Comparison of ENCODE assay signal across 14 mouse cellular contexts in genomic region chr7:96890035-96890621, GRCm38 (mm10).
A peak's percentile ranks its signal among the peaks of the same experiment; 100 is the strongest.
DNase-seq lines count a peak whose midpoint lies in the region; ATAC-seq lines count a peak whose summit lies in the region.
"Had no signal": no experiment of that assay in that cellular context is flagged by ENCODE, and none has a peak within 500 bp of the region (broad histone marks: within the 10 kb centered on the region; RNA-seq: fewer than 3 reads in every experiment).

No protein-coding gene starts in this region.

- no peaks in the 10 kb centered on the region for H3K9me3 ChIP-seq in kidney, embryonic 15.5 days (replicated peaks)
- H3K9me3 ChIP-seq in hindbrain, embryonic 13.5 days, result no peaks in the 10 kb centered on the region
- H3K9me3 ChIP-seq in midbrain, embryonic 12.5 days, result no peaks in the 10 kb centered on the region
- H3K9me3 ChIP-seq: embryonic facial prominence, embryonic 15.5 days had no signal

- no peak overlapping the region for H3K9ac ChIP-seq in kidney, embryonic 15.5 days
- no peak overlapping the region for H3K9ac ChIP-seq in hindbrain, embryonic 13.5 days
- no peak overlapping the region for H3K9ac ChIP-seq in midbrain, embryonic 12.5 days (replicated peaks)
- H3K9ac ChIP-seq: embryonic facial prominence, embryonic 15.5 days had no signal

- no peaks in the 10 kb centered on the region for H3K27me3 ChIP-seq in kidney, embryonic 15.5 days
- no peaks in the 10 kb centered on the region for H3K27me3 ChIP-seq in hindbrain, embryonic 13.5 days
- no peaks in the 10 kb centered on the region for H3K27me3 ChIP-seq in midbrain, embryonic 12.5 days
- H3K27me3 ChIP-seq: embryonic facial prominence, embryonic 15.5 days had no signal

- ATAC-seq in kidney, embryonic 15.5 days (replicated peaks; ENCODE audit: low FRiP score), result peak; percentile 46
- peak; percentile 59 for ATAC-seq in hindbrain, embryonic 13.5 days (ENCODE audit: low FRiP score)
- ATAC-seq in midbrain, embryonic 12.5 days (ENCODE audit: low FRiP score, low read depth), result peak; percentile 69; the same call in 1 of the 2 replicates

- peak overlapping the region; percentile 14 for H3K27ac ChIP-seq in kidney, embryonic 15.5 days
- peak overlapping the region; percentile 71 for H3K27ac ChIP-seq in hindbrain, embryonic 13.5 days
- H3K27ac ChIP-seq in midbrain, embryonic 12.5 days (replicated peaks), result peak overlapping the region; percentile 50
- H3K27ac ChIP-seq: embryonic facial prominence, embryonic 15.5 days had no signal

- H3K4me3 ChIP-seq in kidney, embryonic 15.5 days (replicated peaks), result no peak overlapping the region
- no peak overlapping the region for H3K4me3 ChIP-seq in hindbrain, embryonic 13.5 days
- H3K4me3 ChIP-seq in midbrain, embryonic 12.5 days, result no peak overlapping the region
- H3K4me3 ChIP-seq: embryonic facial prominence, embryonic 15.5 days had no signal

- intact Hi-C loops in gastrocnemius, postnatal 36 days (cut with DNase I), result no loop called here

- H3K36me3 ChIP-seq in kidney, embryonic 15.5 days, result peaks cover 42% of the 10 kb centered on the region
- peaks cover 32% of the 10 kb centered on the region for H3K36me3 ChIP-seq in hindbrain, embryonic 13.5 days
- H3K36me3 ChIP-seq in midbrain, embryonic 12.5 days, result peaks cover 42% of the 10 kb centered on the region

- WGBS in kidney, embryonic 15.5 days, result 22% methylated on average over 7 of the region's 7 CpGs
- WGBS in hindbrain, embryonic 13.5 days, result 22% methylated on average over 7 of the region's 7 CpGs
- 36% methylated on average over 7 of the region's 7 CpGs for WGBS in midbrain, embryonic 12.5 days

- no peak overlapping the region for H3K4me2 ChIP-seq in kidney, embryonic 15.5 days
- H3K4me2 ChIP-seq in hindbrain, embryonic 13.5 days, result no peak overlapping the region
- H3K4me2 ChIP-seq in midbrain, embryonic 12.5 days (replicated peaks), result no peak overlapping the region
- H3K4me2 ChIP-seq: embryonic facial prominence, embryonic 15.5 days had no signal

- H3K4me1 ChIP-seq in kidney, embryonic 15.5 days, result peaks cover 16% of the 10 kb centered on the region
- H3K4me1 ChIP-seq in hindbrain, embryonic 13.5 days (replicated peaks), result peaks cover 40% of the 10 kb centered on the region
- peaks cover 21% of the 10 kb centered on the region for H3K4me1 ChIP-seq in midbrain, embryonic 12.5 days

- DNase-seq in kidney, adult 9 months, result no peak
- DNase-seq in ZHBTc4 (ENCODE audit: low read depth, low spot score), result peak; percentile 87
- DNase-seq in right cerebral cortex, adult 18-20 months, result no peak
- no peak for DNase-seq in heart, adult 18-20 months
- no peak for DNase-seq in gastrocnemius, postnatal 36 days
- DNase-seq: B cell, adult 2 months; cerebellum, adult 18-20 months; gastrocnemius, postnatal 10 days; heart, postnatal 10 days; left cerebral cortex, postnatal 4 days had no signal

Comparison
In these comparisons a context has a peak if more than half of its experiments do, and no peak if none do; other contexts are left out.
1. H3K27ac ChIP-seq: peak in every context shown above with its lines; median percentile 71 in hindbrain, embryonic 13.5 days; 50 in midbrain, embryonic 12.5 days; 14 in kidney, embryonic 15.5 days.